Mouse (Mus musculus) bone marrow, adult 2 months (tissue): ENCODE measurements around the gene Slc41a3.

Experiments used
- CTCF ChIP-seq: fragments of 200-500 bp; IDR thresholded peaks from 2 replicates; pipeline ENCODE4 v1.5.1; 2011; ENCODE audit warnings: low read length, control low read depth; ENCODE audit not compliant: control insufficient read depth, insufficient read depth
- POLR2A ChIP-seq: fragments of 200-500 bp; IDR thresholded peaks from 2 replicates; pipeline ENCODE4 v1.6.1; 2011; ENCODE audit warnings: low read depth, mild to moderate bottlenecking, control low read depth, low read length, borderline replicate concordance; ENCODE audit not compliant: control insufficient read depth

GRCm38 (mm10) chr6:90688742-90689141, 84.2 kb downstream of the Slc41a3 start:
- TF ChIP-seq CTCF: no peak
- TF ChIP-seq POLR2A: no peak
